Mouse (Mus musculus) Patski (cell line): ENCODE results near the gene Car10. TPM values are rescaled to one million over a fixed set of nuclear protein-coding genes. Genes with fewer than 3 reads are reported as not detected.

Source experiments
- ATAC-seq: fragments of 100-300 bp; one replicate; pipeline ENCODE4 v1.8.0; 2021
- CTCF ChIA-PET: fragments of 350-600 bp; sonication (Branson Sonifier 250); formaldehyde crosslinking; loops from one replicate; lab custom pipeline; 2022; ENCODE audit warnings: inconsistent platforms; lab: Charles Lee
- POLR2A ChIA-PET: fragments of 350-600 bp; sonication (Branson Sonifier 250); formaldehyde crosslinking; loops from one replicate; lab custom pipeline; 2022; ENCODE audit warnings: antibody characterized with exemption, inconsistent platforms; lab: Charles Lee
- DNase-seq: peaks from one replicate; pipeline ENCODE4 v3.0.0-alpha.2; 2011; ENCODE audit warnings: low read depth, low spot score
- H3K27me3 ChIP-seq: fragments of 371-371 bp; one replicate; pipeline ENCODE4 v1.5.1; 2021
- CTCF ChIP-seq: fragments of 100-300 bp; IDR thresholded peaks from one replicate; pipeline ENCODE4 v1.5.1; 2021
- in situ Hi-C: fragments of 300-500 bp; cut with MboI; formaldehyde crosslinking; loops from 3 replicates; pipeline ENCODE4 v1.11.1; 2018; ENCODE audit warnings: low pct_unique_long_range_greater_than_20kb, mixed read lengths
- polyA plus RNA-seq: library from polyadenylated mRNA; unstranded; gene quantifications from one replicate; pipeline ENCODE4 v1.2.3, GENCODE M21; 2021

Gene Car10
- polyA plus RNA-seq, result not detected

- TF ChIP-seq CTCF, result no peak
- no peak for ATAC-seq
- ChIA-PET POLR2A (no interaction called here), CTCF (no interaction called here)
- H3K27me3 ChIP-seq, result peaks cover 26% of the 10 kb centered on the region
- no peak for DNase-seq
- in situ Hi-C loops, result no loop called here
These were observed at the start of gene Car10 for GRCm38 (mm10) chr11:93097941-93098828. Gene Car10 (plus strand): TSS chr11:93098028.

- DNase-seq, result no peak
- in situ Hi-C loops, result no loop called here
- ATAC-seq, result no peak
- CTCF ChIA-PET, result no interaction called here
- TF ChIP-seq CTCF, result no peak
- POLR2A ChIA-PET, result no interaction called here
- no peaks in the 10 kb centered on the region for H3K27me3 ChIP-seq
These were observed 32.8 kb upstream of the Car10 start for GRCm38 (mm10) chr11:93065021-93065420.

DNA sequence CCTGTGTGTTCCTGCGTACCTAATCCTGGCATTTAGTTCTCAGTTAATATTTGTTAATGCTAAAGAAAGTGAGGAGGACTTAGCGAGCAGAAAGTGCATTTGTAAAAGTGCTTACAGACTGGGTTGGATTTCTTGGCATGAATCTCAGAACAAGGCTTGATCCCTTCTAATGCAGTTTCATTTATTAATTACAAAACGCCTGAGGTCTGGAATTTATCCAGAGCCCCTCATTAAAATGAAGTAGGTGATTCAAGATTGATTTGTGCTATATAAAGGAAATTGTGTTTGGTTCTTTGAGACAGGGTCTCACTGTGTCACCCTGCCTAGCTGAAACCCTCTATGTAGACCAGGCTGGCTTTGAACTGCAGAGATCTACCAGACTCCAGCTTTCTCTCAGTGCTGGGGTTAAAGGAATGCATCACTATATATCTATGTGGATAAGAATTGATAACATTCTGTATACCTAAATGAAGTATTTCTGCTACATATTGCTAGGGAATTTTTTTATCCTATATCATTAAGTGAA, 32.1 kb upstream of the Car10 start:
- no peak for TF ChIP-seq CTCF

GRCm38 (mm10) chr11:93095588-93095987, 2.2 kb upstream of the Car10 start:
- CTCF ChIA-PET, result no interaction called here
- no peak for TF ChIP-seq CTCF
- peaks cover 23% of the 10 kb centered on the region for H3K27me3 ChIP-seq
- DNase-seq, result no peak
- POLR2A ChIA-PET, result no interaction called here
- no peak for ATAC-seq
- in situ Hi-C loops, result no loop called here

More for the DNA sequence above, 32.1 kb upstream of the Car10 start:
- H3K27me3 ChIP-seq, result no peaks in the 10 kb centered on the region
- DNase-seq (no peak), ATAC-seq (no peak)
- ChIA-PET POLR2A (no interaction called here), CTCF (no interaction called here)
- in situ Hi-C loops, result no loop called here

- ATAC-seq (no peak), DNase-seq (no peak)
- ChIA-PET CTCF (no interaction called here), POLR2A (no interaction called here)
- no peak for TF ChIP-seq CTCF
- H3K27me3 ChIP-seq, result peaks cover 26% of the 10 kb centered on the region
- in situ Hi-C loops, result no loop called here
These were observed 827 bp upstream of the Car10 start for GRCm38 (mm10) chr11:93097001-93097400.

- TF ChIP-seq CTCF, result no peak
- peaks cover 26% of the 10 kb centered on the region for H3K27me3 ChIP-seq
- POLR2A ChIA-PET, result no interaction called here
These were observed 387 bp upstream of the Car10 start for GRCm38 (mm10) chr11:93097431-93097851.

GRCm38 (mm10) chr11:93098933-93099381, 1.1 kb downstream of the Car10 start:
- peaks cover 26% of the 10 kb centered on the region for H3K27me3 ChIP-seq
- DNase-seq, result no peak
- in situ Hi-C loops, result no loop called here
- ChIA-PET CTCF (no interaction called here), POLR2A (no interaction called here)
- no peak for TF ChIP-seq CTCF
- no peak for ATAC-seq

More at GRCm38 (mm10) chr11:93097431-93097851, 387 bp upstream of the Car10 start:
- DNase-seq (no peak), ATAC-seq (no peak)
- CTCF ChIA-PET, result no interaction called here
- in situ Hi-C loops, result no loop called here

- CTCF ChIA-PET, result no interaction called here
- DNase-seq, result no peak
- peaks cover 26% of the 10 kb centered on the region for H3K27me3 ChIP-seq
- POLR2A ChIA-PET, result no interaction called here
- TF ChIP-seq CTCF, result no peak
- in situ Hi-C loops, result no loop called here
- no peak for ATAC-seq
These were observed 1.9 kb downstream of the Car10 start for GRCm38 (mm10) chr11:93099431-93100370.

GRCm38 (mm10) chr11:93100606-93101005, 2.8 kb downstream of the Car10 start:
- DNase-seq, result no peak
- ChIA-PET POLR2A (no interaction called here), CTCF (no interaction called here)
- ATAC-seq, result no peak
- peaks cover 26% of the 10 kb centered on the region for H3K27me3 ChIP-seq
- in situ Hi-C loops, result no loop called here
- no peak for TF ChIP-seq CTCF

- in situ Hi-C loops, result no loop called here
- no peak for ATAC-seq
- TF ChIP-seq CTCF, result no peak
- DNase-seq, result no peak
- ChIA-PET POLR2A (no interaction called here), CTCF (interaction anchor here (1.0 kb wide), 1 partner anchor 12 kb away, joined by 3 read pairs; no protein-coding TSS in a partner anchor)
- H3K27me3 ChIP-seq, result peaks cover 26% of the 10 kb centered on the region
These were observed 3.3 kb downstream of the Car10 start for GRCm38 (mm10) chr11:93101106-93101505.
